Mouse (Mus musculus) CH12.LX (cell line): ENCODE measurements around the gene P4hb. TPM values are rescaled to one million over a fixed set of nuclear protein-coding genes. Genes with fewer than 3 reads are reported as not detected.

Experiments
- DNase-seq: peaks from one replicate; pipeline ENCODE4 v3.0.0-alpha.2; 2013; ENCODE audit errors: extremely low read depth
- H3K27ac ChIP-seq: 2 replicates; pipeline ENCODE4 v1.5.1; 2012; ENCODE audit warnings: low read depth, mild to moderate bottlenecking, control low read depth, moderate library complexity; ENCODE audit not compliant: insufficient read depth
- H3K27me3 ChIP-seq: replicated peaks from 2 replicates; pipeline ENCODE3; 2012; ENCODE audit warnings: inconsistent platforms
- H3K36me3 ChIP-seq, 2 experiments: replicated peaks in 1 of 2; 2 replicates each; pipeline versions ENCODE3 to v1.6.1; 2012; ENCODE audit warnings: inconsistent platforms in 1 of 2, low read length in 1 of 2, mild to moderate bottlenecking in 1 of 2, mixed read lengths in 1 of 2, moderate library complexity in 1 of 2; ENCODE audit not compliant: control insufficient read depth in 1 of 2, insufficient read depth in 1 of 2
- H3K4me1 ChIP-seq, 2 experiments: 2 replicates each; pipeline ENCODE4 v1.6.1; 2012; ENCODE audit warnings: inconsistent platforms in 1 of 2, moderate library complexity in 1 of 2; ENCODE audit not compliant: insufficient read depth in 2 of 2, control insufficient read depth in 1 of 2
- H3K4me2 ChIP-seq: 2 replicates; pipeline ENCODE4 v1.6.1; 2012; ENCODE audit warnings: low read depth, mild to moderate bottlenecking, control low read depth; ENCODE audit not compliant: poor library complexity, insufficient read depth, severe bottlenecking
- H3K4me3 ChIP-seq, 3 experiments: fragments of 150-350 bp in 1 of 3; sonication (generic) in 1 of 3; replicated peaks in 1 of 3; 2 replicates each; pipeline versions ENCODE3 to v1.5.1; 2011 to 2012; ENCODE audit warnings: low read depth in 2 of 3, low read length in 2 of 3, mild to moderate bottlenecking in 2 of 3, moderate library complexity in 2 of 3, control low read depth in 1 of 3, improper control_type of control experiment in 1 of 3, inconsistent platforms in 1 of 3, mixed read lengths in 1 of 3; ENCODE audit not compliant: poor library complexity in 1 of 3
- H3K79me2 ChIP-seq: replicated peaks from 2 replicates; pipeline ENCODE4 v1.6.1; 2012; ENCODE audit warnings: mild to moderate bottlenecking, moderate library complexity; ENCODE audit not compliant: control insufficient read depth, poor library complexity, insufficient read depth, severe bottlenecking; ENCODE audit errors: extremely low read depth
- H3K9ac ChIP-seq: 2 replicates; pipeline ENCODE4 v1.6.1; 2012; ENCODE audit warnings: low read depth, mild to moderate bottlenecking, control low read depth, moderate library complexity; ENCODE audit not compliant: insufficient read depth
- H3K9me3 ChIP-seq: replicated peaks from 2 replicates; pipeline ENCODE3; 2012; ENCODE audit warnings: low read length, inconsistent platforms, mixed read lengths
- BHLHE40 ChIP-seq: IDR thresholded peaks from 2 replicates; pipeline ENCODE4 v1.6.1; 2011; ENCODE audit warnings: mild to moderate bottlenecking, low read depth, low read length, improper control_type of control experiment
- CHD1 ChIP-seq: IDR thresholded peaks from 2 replicates; pipeline ENCODE4 v1.6.1; 2012; ENCODE audit warnings: low read depth, low read length, improper control_type of control experiment, inconsistent platforms
- CTCF ChIP-seq, 2 experiments: IDR thresholded peaks in 1 of 2; conservative IDR thresholded peaks in 1 of 2; 2 replicates each; pipeline ENCODE4 v1.5.1; 2011 to 2012; ENCODE audit warnings: low read depth in 2 of 2, low read length in 2 of 2, improper control_type of control experiment in 1 of 2, inconsistent platforms in 1 of 2, mild to moderate bottlenecking in 1 of 2, moderate library complexity in 1 of 2
- ETS1 ChIP-seq: conservative IDR thresholded peaks from 2 replicates; pipeline ENCODE4 v1.6.1; 2012; ENCODE audit warnings: low read depth, mild to moderate bottlenecking, inconsistent platforms, low read length, improper control_type of control experiment, moderate library complexity
- IRF4 ChIP-seq: IDR thresholded peaks from 2 replicates; pipeline ENCODE4 v1.6.1; 2014; ENCODE audit warnings: low read depth, mild to moderate bottlenecking, inconsistent platforms, low read length, improper control_type of control experiment
- MAX ChIP-seq: IDR thresholded peaks from 2 replicates; pipeline ENCODE4 v1.6.1; 2011; ENCODE audit warnings: low read length, improper control_type of control experiment
- MAZ ChIP-seq: IDR thresholded peaks from 2 replicates; pipeline ENCODE4 v1.6.1; 2012; ENCODE audit warnings: low read depth, mild to moderate bottlenecking, inconsistent platforms, low read length, improper control_type of control experiment, moderate library complexity
- MXI1 ChIP-seq: IDR thresholded peaks from 2 replicates; pipeline ENCODE4 v1.6.1; 2011; ENCODE audit warnings: mild to moderate bottlenecking, low read depth, low read length, improper control_type of control experiment
- POLR2A ChIP-seq: IDR thresholded peaks from 2 replicates; pipeline ENCODE4 v1.6.1; 2011; ENCODE audit warnings: low read depth, mild to moderate bottlenecking, improper control_type of control experiment, low read length
- TBP ChIP-seq: conservative IDR thresholded peaks from 2 replicates; pipeline ENCODE4 v1.6.1; 2011; ENCODE audit warnings: low read depth, low read length, improper control_type of control experiment
- TCF12 ChIP-seq: IDR thresholded peaks from 2 replicates; pipeline ENCODE4 v1.6.1; 2014; ENCODE audit warnings: low read depth, mild to moderate bottlenecking, inconsistent platforms, low read length, improper control_type of control experiment
- UBTF ChIP-seq: IDR thresholded peaks from 2 replicates; pipeline ENCODE4 v1.6.1; 2012; ENCODE audit warnings: low read depth, mild to moderate bottlenecking, inconsistent platforms, low read length, improper control_type of control experiment, moderate library complexity
- dilution Hi-C: fragments of 300-500 bp; cut with MboI; formaldehyde crosslinking; loops from 2 replicates; pipeline ENCODE4 v1.14.3; 2020; ENCODE audit warnings: low sequenced_read_pairs; ENCODE audit not compliant: extremely low pct_unique_long_range_greater_than_20kb, extremely low pct_ligation_motif_present
- in situ Hi-C: fragments of 300-500 bp; cut with MboI; formaldehyde crosslinking; loops from 3 replicates; pipeline ENCODE4 v1.14.3; 2019; ENCODE audit warnings: low sequenced_read_pairs, low pct_ligation_motif_present, low pct_unique_long_range_greater_than_20kb, mixed read lengths
- polyA plus RNA-seq: library from polyadenylated mRNA; unstranded; fragments of >175 nt; gene quantifications from 2 replicates; pipeline ENCODE4 v1.2.1, GENCODE M21; 2012; ENCODE audit warnings: low read depth; ENCODE audit not compliant: insufficient read length
- total RNA-seq, 2 experiments: library from RNA; depleted of rRNA; stranded (reverse); fragments of 300-350 nt in 1 of 2; fragments of >200 nt in 1 of 2; gene quantifications; 2 replicates each; pipeline ENCODE4 v1.2.3; 2012 to 2014

The P4hb gene
- total and polyA plus RNA-seq, 3 experiments = 486 to 644 (median 531) TPM

DNA sequence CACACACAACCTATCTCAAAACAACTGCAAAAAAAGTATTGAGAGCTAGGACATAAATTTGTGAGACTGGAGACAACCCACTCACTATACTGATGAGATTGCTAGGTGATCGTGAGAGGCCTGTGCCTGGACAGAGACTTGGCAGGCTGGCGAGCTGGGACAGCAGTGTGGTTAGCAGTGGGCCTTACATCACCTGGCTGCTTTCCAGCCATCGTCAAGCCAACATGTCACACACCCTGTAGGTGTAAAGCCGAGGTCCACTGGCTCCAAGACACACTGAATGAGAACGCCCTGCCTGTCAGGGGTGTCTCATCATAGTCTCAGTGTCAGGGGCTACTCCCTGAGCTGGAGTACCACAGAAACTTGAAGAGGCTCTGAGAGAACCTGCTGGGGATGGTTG lies 20.3 kb downstream of the P4hb start:
- no peaks in the 10 kb centered on the region for H3K79me2 ChIP-seq
- TF ChIP-seq BHLHE40 = no peak
- no peak for TF ChIP-seq MAX
- TF ChIP-seq MXI1 = no peak
- TF ChIP-seq IRF4 = no peak
- H3K4me3 ChIP-seq = no peak overlapping the region
- dilution Hi-C loops (no loop called here), in situ Hi-C loops (no loop called here)
- no peak overlapping the region for H3K4me2 ChIP-seq
- H3K27me3 ChIP-seq = no peaks in the 10 kb centered on the region
- H3K9me3 ChIP-seq = peaks cover 4% of the 10 kb centered on the region
- H3K36me3 ChIP-seq = peaks cover 0 to 20% of the 10 kb centered on the region in 2 experiments
- DNase-seq = no peak
- H3K27ac ChIP-seq = no peak overlapping the region
- H3K4me1 ChIP-seq = peaks cover 16 to 22% of the 10 kb centered on the region in 2 experiments
- no peak overlapping the region for H3K9ac ChIP-seq

DNA sequence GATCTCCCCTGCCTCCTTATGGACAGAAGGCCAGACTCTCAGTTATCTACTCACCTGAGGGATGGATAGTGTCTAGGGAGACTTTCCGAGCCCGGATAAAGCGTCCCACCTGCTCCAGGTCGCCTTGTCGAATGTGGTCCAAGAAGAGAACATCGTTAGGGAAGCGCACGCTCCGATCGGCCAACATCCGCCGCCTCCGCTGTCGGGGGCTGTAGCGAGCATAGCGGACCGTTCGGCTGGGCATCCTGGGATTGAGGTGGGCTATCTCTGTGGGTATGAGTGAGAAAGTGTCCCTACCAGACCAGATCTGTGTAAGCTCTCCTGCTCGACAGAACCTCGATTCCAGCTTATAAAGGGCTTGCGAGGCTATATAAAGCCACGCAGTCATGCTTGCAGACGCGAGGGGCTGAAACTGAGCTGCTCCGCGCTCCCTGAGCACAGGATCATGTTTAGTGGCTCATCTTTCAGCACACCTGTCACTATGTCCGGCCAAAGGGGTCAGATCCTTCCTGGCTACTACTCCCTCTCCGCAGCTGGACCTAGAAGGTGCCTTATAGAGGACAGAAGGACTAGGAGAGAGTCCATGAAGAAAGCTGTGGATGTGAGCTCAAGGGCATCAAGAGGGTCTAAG lies 22.1 kb downstream of the P4hb start, which contains the start of gene Ppp1r27:
Gene Ppp1r27 (minus strand): TSS at position 323 of the 631 bp plus-strand sequence.
- dilution Hi-C loops = no loop called here
- peak within 1 kb of the TSS; percentile 57 to 81 (median 75) for H3K4me3 ChIP-seq
- TF ChIP-seq TCF12 (no peak), MAZ (no peak), CTCF (conservative IDR thresholded peaks at IDR 0.05 in 1 of 2, IDR thresholded peaks at IDR 0.05 in 1 of 2; ENCODE audit: low read depth in 2 of 2, low read length in 2 of 2) (no peak)
- TF ChIP-seq, all 38 proteins: peak for 0
- H3K9me3 ChIP-seq = no peaks in the 10 kb centered on the region
- H3K4me1 ChIP-seq = peaks cover 16 to 28% of the 10 kb centered on the region in 2 experiments
- H3K9ac ChIP-seq = peak within 1 kb of the TSS; percentile 81
- no peaks in the 10 kb centered on the region for H3K27me3 ChIP-seq
- no peaks in the 10 kb centered on the region for H3K79me2 ChIP-seq
- in situ Hi-C loops = no loop called here
- H3K4me2 ChIP-seq = peak within 1 kb of the TSS; percentile 77
- DNase-seq = no peak
- H3K27ac ChIP-seq = no peak within 1 kb of the TSS
- peaks cover 0 to 33% of the 10 kb centered on the region in 2 experiments for H3K36me3 ChIP-seq

DNA sequence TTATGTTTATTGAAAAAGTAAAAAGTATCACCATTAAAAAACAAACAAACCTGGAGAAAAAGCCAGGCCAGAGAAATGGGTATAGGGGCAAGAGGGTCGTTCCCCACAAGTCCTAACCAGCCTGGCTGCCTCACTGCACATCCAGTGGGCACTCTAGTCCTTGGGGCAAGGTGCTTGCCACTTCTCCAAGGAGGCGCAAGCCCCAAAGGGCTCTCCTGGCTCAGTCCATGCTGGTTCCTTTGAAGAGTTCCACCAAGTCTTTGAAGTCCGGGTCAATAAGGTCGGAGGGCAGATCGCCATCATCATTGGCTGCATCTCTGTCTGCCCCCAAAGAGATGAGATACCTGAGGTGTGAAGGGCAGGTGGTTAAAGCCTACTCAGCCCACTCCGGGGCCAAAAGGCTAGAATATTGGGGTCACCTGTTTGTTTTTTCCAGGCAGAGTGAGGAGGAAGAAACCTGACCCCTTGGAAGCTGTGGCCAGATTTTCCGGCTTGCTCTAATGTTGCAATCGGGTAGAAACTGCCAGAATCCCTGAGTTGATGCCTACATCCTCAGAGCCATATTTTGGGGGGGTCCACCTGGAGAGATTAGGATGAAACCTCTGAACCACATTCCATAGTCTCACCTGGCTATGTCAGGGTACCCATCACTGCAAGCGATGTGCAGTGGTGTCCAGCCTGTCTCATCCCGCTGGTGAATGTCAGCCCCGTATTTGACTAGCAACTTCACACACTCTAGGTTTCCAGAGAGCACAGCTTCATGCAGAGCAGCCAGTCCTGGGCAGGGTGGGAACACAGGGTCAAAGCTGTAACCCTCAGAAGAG lies 22.9 kb downstream of the P4hb start:
- Histone ChIP-seq H3K27me3 (no peaks in the 10 kb centered on the region), H3K4me2 (peak overlapping the region; percentile 77), H3K9me3 (no peaks in the 10 kb centered on the region), H3K4me1 (peaks cover 11 to 28% of the 10 kb centered on the region in 2 experiments), H3K4me3 (peak overlapping the region; percentile 57 to 81 (median 75)), H3K27ac (no peak overlapping the region), H3K79me2 (no peaks in the 10 kb centered on the region), H3K36me3 (peaks cover 0 to 38% of the 10 kb centered on the region in 2 experiments), H3K9ac (peak overlapping the region; percentile 81)
- DNase-seq = no peak
- TF ChIP-seq CHD1 = 0 out of 2 replicates have a peak, but pooled peaks have one; percentile 21
- 0 out of 2 replicates have a peak, but pooled peaks have one; percentile 4 for TF ChIP-seq ETS1
- TF ChIP-seq UBTF = no peak
- peak; percentile 27; the same call in 1 of the 2 replicates for TF ChIP-seq POLR2A
- no peak for TF ChIP-seq TBP
- dilution Hi-C loops = no loop called here
- in situ Hi-C loops = no loop called here
